Mouse (Mus musculus): ENCODE measurements around the gene Cep63. TPM values are rescaled to one million over a fixed set of nuclear protein-coding genes. Genes with fewer than 3 reads are reported as not detected.

Gene Cep63
- polyA plus RNA-seq, 1 experiment, result 80.1 TPM

- TF ChIP-seq CTCF (IDR thresholded peaks at IDR 0.05; ENCODE audit: control insufficient read depth, insufficient read depth, low read length) (no peak), POLR2A (IDR thresholded peaks at IDR 0.05; ENCODE audit: borderline replicate concordance, control insufficient read depth, low read depth, low read length) (no peak)
- no peak overlapping the region for H3K27ac ChIP-seq (ENCODE audit: control insufficient read depth, insufficient read depth, low read depth, low read length, poor library complexity)
- 84% methylated on average over 3 of the region's 3 CpGs for WGBS
- H3K4me3 ChIP-seq (replicated peaks; ENCODE audit: control insufficient read depth, low read depth, low read length), result no peak overlapping the region
- H3K4me1 ChIP-seq (ENCODE audit: control insufficient read depth, insufficient read depth, low read length), result no peaks in the 10 kb centered on the region
Measured at GRCm38 (mm10) chr9:102609221-102609620, 17.1 kb downstream of the Cep63 start.

- Histone ChIP-seq H3K27ac (ENCODE audit: control insufficient read depth, insufficient read depth, low read depth, low read length, poor library complexity) (no peak overlapping the region), H3K4me3 (replicated peaks; ENCODE audit: control insufficient read depth, low read depth, low read length) (no peak overlapping the region), H3K4me1 (ENCODE audit: control insufficient read depth, insufficient read depth, low read length) (no peaks in the 10 kb centered on the region)
- 78% methylated on average over 5 of the region's 5 CpGs for WGBS
- no peak for TF ChIP-seq CTCF (IDR thresholded peaks at IDR 0.05; ENCODE audit: control insufficient read depth, insufficient read depth, low read length)
Measured at GRCm38 (mm10) chr9:102607471-102607870, 18.9 kb downstream of the Cep63 start.

GRCm38 (mm10) chr9:102605162-102605561 lies 21.2 kb downstream of the Cep63 start:
- 89% methylated on average over 6 of the region's 6 CpGs for WGBS
- TF ChIP-seq POLR2A (IDR thresholded peaks at IDR 0.05; ENCODE audit: borderline replicate concordance, control insufficient read depth, low read depth, low read length) (no peak), CTCF (IDR thresholded peaks at IDR 0.05; ENCODE audit: control insufficient read depth, insufficient read depth, low read length) (no peak)

GRCm38 (mm10) chr9:102601666-102602065 lies 24.7 kb downstream of the Cep63 start:
- H3K4me1 ChIP-seq (ENCODE audit: control insufficient read depth, insufficient read depth, low read length), result no peaks in the 10 kb centered on the region
- no peak overlapping the region for H3K27ac ChIP-seq (ENCODE audit: control insufficient read depth, insufficient read depth, low read depth, low read length, poor library complexity)
- WGBS, result 89% methylated on average over 2 of the region's 2 CpGs
- no peak overlapping the region for H3K4me3 ChIP-seq (replicated peaks; ENCODE audit: control insufficient read depth, low read depth, low read length)
- no peak for TF ChIP-seq CTCF (IDR thresholded peaks at IDR 0.05; ENCODE audit: control insufficient read depth, insufficient read depth, low read length)

More at GRCm38 (mm10) chr9:102605162-102605561, 21.2 kb downstream of the Cep63 start:
- no peak overlapping the region for H3K4me3 ChIP-seq (replicated peaks; ENCODE audit: control insufficient read depth, low read depth, low read length)
- no peak overlapping the region for H3K27ac ChIP-seq (ENCODE audit: control insufficient read depth, insufficient read depth, low read depth, low read length, poor library complexity)
- no peaks in the 10 kb centered on the region for H3K4me1 ChIP-seq (ENCODE audit: control insufficient read depth, insufficient read depth, low read length)

- Histone ChIP-seq H3K4me3 (replicated peaks; ENCODE audit: control insufficient read depth, low read depth, low read length) (no peak overlapping the region), H3K4me1 (ENCODE audit: control insufficient read depth, insufficient read depth, low read length) (no peaks in the 10 kb centered on the region), H3K27ac (ENCODE audit: control insufficient read depth, insufficient read depth, low read depth, low read length, poor library complexity) (no peak overlapping the region)
- 94% methylated on average over 2 of the region's 2 CpGs for WGBS
- no peak for TF ChIP-seq POLR2A (IDR thresholded peaks at IDR 0.05; ENCODE audit: borderline replicate concordance, control insufficient read depth, low read depth, low read length)
- no peak for TF ChIP-seq CTCF (IDR thresholded peaks at IDR 0.05; ENCODE audit: control insufficient read depth, insufficient read depth, low read length)
Measured at GRCm38 (mm10) chr9:102601187-102601586, 25.1 kb downstream of the Cep63 start.

- H3K4me1 ChIP-seq (ENCODE audit: control insufficient read depth, insufficient read depth, low read length), result no peaks in the 10 kb centered on the region
- no peak for TF ChIP-seq CTCF (IDR thresholded peaks at IDR 0.05; ENCODE audit: control insufficient read depth, insufficient read depth, low read length)
- no peak for TF ChIP-seq POLR2A (IDR thresholded peaks at IDR 0.05; ENCODE audit: borderline replicate concordance, control insufficient read depth, low read depth, low read length)
- WGBS, result 72% methylated on average over 8 of the region's 8 CpGs
- H3K27ac ChIP-seq (ENCODE audit: control insufficient read depth, insufficient read depth, low read depth, low read length, poor library complexity), result no peak overlapping the region
- H3K4me3 ChIP-seq (replicated peaks; ENCODE audit: control insufficient read depth, low read depth, low read length), result no peak overlapping the region
Measured at GRCm38 (mm10) chr9:102595662-102596436, 30.5 kb downstream of the Cep63 start.

- H3K4me3 ChIP-seq (replicated peaks; ENCODE audit: control insufficient read depth, low read depth, low read length), result no peak overlapping the region
- WGBS, result 90% methylated on average over 6 of the region's 6 CpGs
- no peaks in the 10 kb centered on the region for H3K4me1 ChIP-seq (ENCODE audit: control insufficient read depth, insufficient read depth, low read length)
- TF ChIP-seq CTCF (IDR thresholded peaks at IDR 0.05; ENCODE audit: control insufficient read depth, insufficient read depth, low read length) (no peak), POLR2A (IDR thresholded peaks at IDR 0.05; ENCODE audit: borderline replicate concordance, control insufficient read depth, low read depth, low read length) (no peak)
- H3K27ac ChIP-seq (ENCODE audit: control insufficient read depth, insufficient read depth, low read depth, low read length, poor library complexity), result no peak overlapping the region
Measured at GRCm38 (mm10) chr9:102594667-102595393, 31.5 kb downstream of the Cep63 start.

- TF ChIP-seq CTCF (IDR thresholded peaks at IDR 0.05; ENCODE audit: control insufficient read depth, insufficient read depth, low read length) (no peak), POLR2A (IDR thresholded peaks at IDR 0.05; ENCODE audit: borderline replicate concordance, control insufficient read depth, low read depth, low read length) (no peak)
- H3K4me3 ChIP-seq (replicated peaks; ENCODE audit: control insufficient read depth, low read depth, low read length), result no peak overlapping the region
- 82% methylated on average over 5 of the region's 5 CpGs for WGBS
Measured at GRCm38 (mm10) chr9:102587347-102587746, 39.0 kb downstream of the Cep63 start.

More at GRCm38 (mm10) chr9:102587347-102587746, 39.0 kb downstream of the Cep63 start:
- Histone ChIP-seq H3K4me1 (ENCODE audit: control insufficient read depth, insufficient read depth, low read length) (no peaks in the 10 kb centered on the region), H3K27ac (ENCODE audit: control insufficient read depth, insufficient read depth, low read depth, low read length, poor library complexity) (no peak overlapping the region)
